Mouse (Mus musculus) testis, postnatal 14 days (tissue): ENCODE results near the gene Cyb5d2.

ENCODE experiments used
- DNase-seq: peaks from one replicate; pipeline ENCODE4 v3.0.0; 2021; ENCODE audit warnings: low spot score

Gene Cyb5d2

GRCm38 (mm10) chr11:72795455-72796295, at the start of gene Cyb5d2, which contains the start of gene Zzef1:
TSS of gene Cyb5d2 (minus strand) at chr11:72796142.
TSS of gene Zzef1 (plus strand) at chr11:72796226.
- peak; percentile 97 for DNase-seq

- DNase-seq, result no peak
Observed at GRCm38 (mm10) chr11:72845526-72845925, 49.6 kb upstream of the Cyb5d2 start.

GRCm38 (mm10) chr11:72843576-72843975, 47.6 kb upstream of the Cyb5d2 start:
- DNase-seq, result no peak

GRCm38 (mm10) chr11:72842731-72843130, 46.8 kb upstream of the Cyb5d2 start:
- DNase-seq, result no peak

GRCm38 (mm10) chr11:72829869-72830268, 33.9 kb upstream of the Cyb5d2 start:
- DNase-seq, result no peak

GRCm38 (mm10) chr11:72821041-72821440, 25.1 kb upstream of the Cyb5d2 start:
- DNase-seq, result no peak

- no peak for DNase-seq
Observed at GRCm38 (mm10) chr11:72818067-72818466, 22.1 kb upstream of the Cyb5d2 start.

GRCm38 (mm10) chr11:72816859-72817258, 20.9 kb upstream of the Cyb5d2 start:
- no peak for DNase-seq

- DNase-seq, result no peak
Observed at GRCm38 (mm10) chr11:72814188-72814587, 18.2 kb upstream of the Cyb5d2 start.

GRCm38 (mm10) chr11:72813687-72814086, 17.7 kb upstream of the Cyb5d2 start:
- DNase-seq, result no peak

GRCm38 (mm10) chr11:72807992-72808391, 12.1 kb upstream of the Cyb5d2 start:
- no peak for DNase-seq

- DNase-seq, result no peak
Observed at GRCm38 (mm10) chr11:72806556-72806955, 10.6 kb upstream of the Cyb5d2 start.

- DNase-seq, result no peak
Observed at GRCm38 (mm10) chr11:72805232-72805631, 9.3 kb upstream of the Cyb5d2 start.

GRCm38 (mm10) chr11:72804586-72804985, 8.6 kb upstream of the Cyb5d2 start:
- no peak for DNase-seq

- DNase-seq, result no peak
Observed at GRCm38 (mm10) chr11:72803038-72803437, 7.1 kb upstream of the Cyb5d2 start.

- no peak for DNase-seq
Observed at GRCm38 (mm10) chr11:72801182-72801581, 5.2 kb upstream of the Cyb5d2 start.

GRCm38 (mm10) chr11:72798112-72798511, 2.2 kb upstream of the Cyb5d2 start:
- no peak for DNase-seq

GRCm38 (mm10) chr11:72796773-72797338, 914 bp upstream of the Cyb5d2 start:
- DNase-seq, result no peak

GRCm38 (mm10) chr11:72796296-72796687, 350 bp upstream of the Cyb5d2 start:
- DNase-seq, result no peak

GRCm38 (mm10) chr11:72795149-72795454, 840 bp downstream of the Cyb5d2 start:
- DNase-seq, result no peak

- no peak for DNase-seq
Observed at GRCm38 (mm10) chr11:72792033-72792432, 3.9 kb downstream of the Cyb5d2 start.

GRCm38 (mm10) chr11:72782503-72782902, 13.4 kb downstream of the Cyb5d2 start:
- DNase-seq, result no peak

GRCm38 (mm10) chr11:72782103-72782502, 13.8 kb downstream of the Cyb5d2 start:
- DNase-seq, result no peak

GRCm38 (mm10) chr11:72778957-72779356, 17.0 kb downstream of the Cyb5d2 start:
- DNase-seq, result no peak
